Mouse (Mus musculus): ENCODE results near the gene Gm5930. TPM values are rescaled to one million over a fixed set of nuclear protein-coding genes. Genes with fewer than 3 reads are reported as not detected.
"Not testable (repeated sequence)": the region's sequence is repeated elsewhere in the genome, so short reads cannot be mapped to it uniquely, and the experiment has no call there.

The Gm5930 gene
- total RNA-seq (2017) = not detected in 2 replicates

GRCm38 (mm10) chr14:44338484-44338883, at the start of gene Gm5930:
Gene Gm5930, minus strand, starts transcription at chr14:44338584.
- not testable (repeated sequence) for ATAC-seq (ENCODE audit: extremely low read depth, insufficient number of reproducible peaks, low FRiP score, poor library complexity, severe bottlenecking)

GRCm38 (mm10) chr14:44384233-44384632, 45.8 kb upstream of the Gm5930 start:
- not testable (repeated sequence) for ATAC-seq (ENCODE audit: extremely low read depth, insufficient number of reproducible peaks, low FRiP score, poor library complexity, severe bottlenecking)

GRCm38 (mm10) chr14:44365057-44365456, 26.7 kb upstream of the Gm5930 start, which contains the start of gene Gm8229:
Gene Gm8229, plus strand, starts transcription at chr14:44365357.
- ATAC-seq (ENCODE audit: extremely low read depth, insufficient number of reproducible peaks, low FRiP score, poor library complexity, severe bottlenecking) = not testable (repeated sequence)

DNA sequence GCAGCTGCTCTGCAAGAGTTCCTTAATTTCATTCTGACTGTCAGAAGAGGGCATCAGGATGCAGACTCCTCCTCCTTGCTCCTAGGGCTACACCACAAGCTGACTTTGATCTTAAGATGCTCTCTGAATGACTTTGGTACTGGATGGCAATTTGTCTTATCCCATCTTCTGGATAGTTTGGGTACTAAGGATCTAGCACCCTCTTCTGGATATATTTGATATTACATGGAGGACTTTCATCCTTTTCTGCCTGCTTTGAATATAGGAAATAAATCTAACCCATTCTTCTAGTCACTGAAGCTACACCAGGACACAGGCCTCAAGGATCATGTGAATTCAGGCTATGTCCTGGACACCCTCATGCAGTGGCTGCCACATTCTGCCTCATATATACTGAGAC, 23.9 kb upstream of the Gm5930 start:
- not testable (repeated sequence) for ATAC-seq (ENCODE audit: extremely low read depth, insufficient number of reproducible peaks, low FRiP score, poor library complexity, severe bottlenecking)

- not testable (repeated sequence) for ATAC-seq (ENCODE audit: extremely low read depth, insufficient number of reproducible peaks, low FRiP score, poor library complexity, severe bottlenecking)
Measured at GRCm38 (mm10) chr14:44361416-44361815, 23.0 kb upstream of the Gm5930 start.

DNA sequence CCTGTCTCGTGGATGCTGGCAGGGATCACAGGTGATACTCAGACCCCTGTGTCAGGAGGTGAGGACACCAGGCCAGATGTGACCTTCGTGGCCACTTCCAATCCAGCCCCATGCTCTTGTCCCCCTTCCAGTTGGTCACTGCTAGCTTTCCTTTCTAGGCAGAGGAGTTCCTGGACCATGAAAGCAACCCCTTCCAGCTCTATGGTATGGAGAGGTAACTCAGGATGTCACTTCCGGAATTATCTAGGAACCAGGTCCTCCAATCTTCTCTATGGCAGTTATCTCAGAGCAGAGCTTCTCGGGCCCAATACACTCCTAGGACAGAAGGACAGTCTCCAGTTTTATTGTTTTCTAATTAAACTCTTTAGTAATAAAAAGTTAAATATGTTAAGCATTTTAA, 26.3 kb downstream of the Gm5930 start:
- not testable (repeated sequence) for ATAC-seq (ENCODE audit: extremely low read depth, insufficient number of reproducible peaks, low FRiP score, poor library complexity, severe bottlenecking)

DNA sequence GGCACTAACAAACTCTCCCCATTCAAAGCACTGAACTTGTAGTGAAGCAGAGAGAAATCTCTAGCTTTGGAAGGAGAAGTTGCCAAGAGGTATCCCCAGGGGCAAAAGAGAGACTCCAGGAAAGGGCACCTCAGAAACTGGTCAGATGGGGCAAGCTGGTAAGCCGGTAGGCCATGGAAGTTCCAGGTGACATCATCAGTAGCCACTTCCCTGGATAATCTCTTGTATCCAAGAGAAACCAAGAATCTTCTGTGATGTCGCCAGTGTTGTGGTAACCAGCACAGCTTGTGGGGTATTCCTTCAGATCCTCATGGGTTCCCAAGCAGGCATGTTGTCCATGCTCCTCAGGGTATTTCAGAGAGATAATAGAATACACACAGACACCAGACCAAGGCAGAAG, 53.1 kb downstream of the Gm5930 start, which contains the start of gene Gm8220:
Gene Gm8220 (plus strand): TSS at position 301 of the 400 bp plus-strand sequence.
- ATAC-seq (ENCODE audit: extremely low read depth, insufficient number of reproducible peaks, low FRiP score, poor library complexity, severe bottlenecking) = not testable (repeated sequence)

Other genes with a start within 250 kb of the Gm5930 start
- gene Ear2, start 235.9 kb downstream of the Gm5930 start, total RNA-seq (2017) = 13.2 and 22.7 TPM in 2 replicates
- gene Gm3327, start 214.7 kb downstream of the Gm5930 start, total RNA-seq (2017) = not detected in 2 replicates
- gene Gm8212, start 140.9 kb downstream of the Gm5930 start, total RNA-seq (2017) = not detected in 2 replicates
- not detected in 2 replicates for gene 4930503E14Rik, start 125.3 kb downstream of the Gm5930 start, total RNA-seq (2017)
- gene Gm8220, start 53.0 kb downstream of the Gm5930 start, total RNA-seq (2017) = not detected in 2 replicates
- gene Gm8229, start 26.8 kb upstream of the Gm5930 start, total RNA-seq (2017) = not detected in 2 replicates
- not detected in 2 replicates for gene Gm3371, start 72.1 kb upstream of the Gm5930 start, total RNA-seq (2017)
- gene Gm8232, start 95.1 kb upstream of the Gm5930 start, total RNA-seq (2017) = not detected in 2 replicates
- gene BC061237, start 153.9 kb upstream of the Gm5930 start, total RNA-seq (2017) = not detected in 2 replicates
- gene Gm17093, start 179.7 kb upstream of the Gm5930 start, total RNA-seq (2017) = not detected in 2 replicates
- not detected in 2 replicates for gene Gm8247, start 244.6 kb upstream of the Gm5930 start, total RNA-seq (2017)